Comparison of ENCODE assay signal across 8 mouse cellular contexts in the genomic region with DNA sequence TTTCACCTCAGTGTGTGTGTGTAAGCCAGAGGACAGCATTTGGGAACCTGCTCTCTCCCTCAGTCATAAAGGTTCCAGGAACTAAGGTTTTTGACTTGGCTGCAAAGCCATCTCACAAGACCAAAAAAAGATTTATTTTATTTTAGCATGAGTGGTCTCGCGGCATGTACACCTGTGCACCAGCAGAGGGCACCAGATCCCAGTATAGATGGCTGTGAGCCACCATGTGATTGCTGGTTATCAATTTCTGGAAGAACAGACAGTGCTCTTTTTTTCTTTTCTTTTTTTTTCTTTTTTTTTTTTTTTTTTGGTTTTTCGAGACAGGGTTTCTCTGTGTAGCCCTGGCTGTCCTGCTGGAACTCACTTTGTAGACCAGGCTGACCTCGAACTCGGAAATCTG. TPM values are rescaled to one million over a fixed set of nuclear protein-coding genes. Genes with fewer than 3 reads are reported as not detected.
A peak's percentile ranks its signal among the peaks of the same experiment; 100 is the strongest.
DNase-seq lines count a peak whose midpoint lies in the region; ATAC-seq and TF ChIP-seq lines count a peak whose summit lies in the region.
"Not testable (repeated sequence)": the region's sequence is repeated elsewhere in the genome, so short reads cannot be mapped to it uniquely, and the experiment has no call there.

No protein-coding gene starts in this region.

- peak; percentile 86 for DNase-seq in 416B (ENCODE audit: low read depth)
- DNase-seq in adrenal gland, adult 18-20 months (ENCODE audit: low spot score in 2 of 2) = peak; percentile 56 to 67
- peak; percentile 61 to 67 for DNase-seq in cerebellum, postnatal 36 days
- DNase-seq in gastrocnemius, postnatal 10 days = peak; percentile 63
- DNase-seq in left cerebral cortex, postnatal 25 days (ENCODE audit: low spot score in 2 of 2) = peak; percentile 66 to 74
- peak; percentile 89 for DNase-seq in midbrain, embryonic 14.5 days
- peak; percentile 44 to 58 for DNase-seq in spleen, adult 2 months (ENCODE audit: low read depth in 1 of 2, low spot score in 2 of 2)

- not testable (repeated sequence) for H3K9me3 ChIP-seq in intestine, postnatal 0 days (ENCODE audit: control insufficient read depth); midbrain, embryonic 14.5 days (ENCODE audit: control insufficient read depth, low read length)

- not testable (repeated sequence) for H3K4me2 ChIP-seq in intestine, postnatal 0 days (replicated peaks; ENCODE audit: low read depth); midbrain, embryonic 14.5 days (ENCODE audit: low read length)

- not testable (repeated sequence) for H3K9ac ChIP-seq in intestine, postnatal 0 days (ENCODE audit: low read depth, low read length); midbrain, embryonic 14.5 days (replicated peaks; ENCODE audit: low read length)

- 42% methylated on average over 5 of the region's 5 CpGs for WGBS in intestine, postnatal 0 days
- WGBS in midbrain, embryonic 14.5 days = 54% methylated on average over 5 of the region's 5 CpGs
- WGBS in spleen, adult 2 months = 35% methylated on average over 5 of the region's 5 CpGs

- not testable (repeated sequence) for H3K4me1 ChIP-seq in intestine, postnatal 0 days (replicated peaks; ENCODE audit: control insufficient read depth, insufficient read depth, low read length); midbrain, embryonic 14.5 days (ENCODE audit: control insufficient read depth, insufficient read depth, low read length); spleen, adult 2 months (ENCODE audit: control insufficient read depth, insufficient read depth, insufficient read length)

- H3K4me3 ChIP-seq in intestine, postnatal 0 days (ENCODE audit: low read depth, low read length); midbrain, embryonic 14.5 days (replicated peaks; ENCODE audit: low read depth, low read length); spleen, adult 2 months (ENCODE audit: extremely low read depth, insufficient read depth, insufficient read length): not testable (repeated sequence)

- intact Hi-C loops in left cerebral cortex, postnatal 25 days (cut with DNase I) = loop anchor here (10.0 kb wide), 1 partner anchor 333 kb away; no protein-coding TSS in a partner anchor

- not testable (repeated sequence) for H3K36me3 ChIP-seq in intestine, postnatal 0 days (ENCODE audit: control insufficient read depth, insufficient read depth); midbrain, embryonic 14.5 days (ENCODE audit: control insufficient read depth, insufficient read depth, low read length); spleen, adult 2 months (ENCODE audit: control insufficient read depth, insufficient read depth, low read length)

- H3K27ac ChIP-seq in intestine, postnatal 0 days (ENCODE audit: low read depth, low read length); midbrain, embryonic 14.5 days (replicated peaks; ENCODE audit: low read depth, low read length); spleen, adult 2 months (ENCODE audit: insufficient read depth, low read length): not testable (repeated sequence)

- H3K27me3 ChIP-seq in intestine, postnatal 0 days (replicated peaks; ENCODE audit: control insufficient read depth, insufficient read depth, low read length); midbrain, embryonic 14.5 days (ENCODE audit: control insufficient read depth, insufficient read depth, low read length); spleen, adult 2 months (ENCODE audit: control insufficient read depth, insufficient read depth, low read length): not testable (repeated sequence)

- not testable (repeated sequence) for TF ChIP-seq POLR2A in spleen, adult 2 months (IDR thresholded peaks at IDR 0.05; ENCODE audit: low read depth, low read length)

- peak; percentile 89 for TF ChIP-seq CTCF in intestine, postnatal 0 days (IDR thresholded peaks at IDR 0.05; ENCODE audit: low read depth)
- TF ChIP-seq CTCF in spleen, adult 2 months (IDR thresholded peaks at IDR 0.05; ENCODE audit: extremely low read depth, insufficient read depth, insufficient read length, insufficient replicate concordance) = peak; percentile 76; the same call in 1 of the 2 replicates

- not testable (repeated sequence) for ATAC-seq in intestine, postnatal 0 days; midbrain, embryonic 14.5 days (ENCODE audit: low FRiP score, low TSS enrichment)

RNA-seq across cellular contexts. Expression of a gene that starts 32.7 kb away (rescaled TPM):
- total RNA-seq in adrenal gland, adult 18-20 months (2021) = 10 to 100 TPM; 95.1 to 95.5 TPM
- 100 to 1,000 TPM; 103 to 108 TPM for total RNA-seq in gastrocnemius, postnatal 10 days (2021)
- polyA plus RNA-seq in intestine, postnatal 0 days (2015; fragmentation: Nextera tagmentation; extraction: Ambion mirVana) = 89.4 and 95.2 TPM in 2 replicates
- 10 to 100 TPM; 69.2 to 73.1 TPM for total RNA-seq in left cerebral cortex, postnatal 25 days (2021)
- polyA plus RNA-seq in midbrain, embryonic 14.5 days (2014; fragmentation: Nextera tagmentation; extraction: Ambion mirVana) = 143 and 177 TPM in 2 replicates
- 5.1 and 6.6 TPM in 2 replicates for polyA plus RNA-seq in spleen, adult 2 months (2012; rRNA removed)

RNA-seq across cellular contexts. Expression of a gene that starts 35.8 kb away (rescaled TPM):
- 10 to 100 TPM; 26.6 TPM for total RNA-seq in adrenal gland, adult 18-20 months (2021)
- total RNA-seq in gastrocnemius, postnatal 10 days (2021) = 10 to 100 TPM; 17.1 to 25.7 TPM
- 5.7 and 6.5 TPM in 2 replicates for polyA plus RNA-seq in intestine, postnatal 0 days (2015; fragmentation: Nextera tagmentation; extraction: Ambion mirVana)
- total RNA-seq in left cerebral cortex, postnatal 25 days (2021) = 10 to 100 TPM; 46.0 to 47.7 TPM
- 17.8 and 23.4 TPM in 2 replicates for polyA plus RNA-seq in midbrain, embryonic 14.5 days (2014; fragmentation: Nextera tagmentation; extraction: Ambion mirVana)
- polyA plus RNA-seq in spleen, adult 2 months (2012; rRNA removed) = 18.3 and 23.3 TPM in 2 replicates

RNA-seq across cellular contexts. Expression of a gene that starts 41.5 kb away (rescaled TPM):
- 10 to 100 TPM; 13.3 to 16.1 TPM for total RNA-seq in adrenal gland, adult 18-20 months (2021)
- total RNA-seq in gastrocnemius, postnatal 10 days (2021) = 10 to 100 TPM; 53.2 to 54.7 TPM
- 4.4 and 4.8 TPM in 2 replicates for polyA plus RNA-seq in intestine, postnatal 0 days (2015; fragmentation: Nextera tagmentation; extraction: Ambion mirVana)
- 10 to 100 TPM; 50.8 to 51.2 TPM for total RNA-seq in left cerebral cortex, postnatal 25 days (2021)
- polyA plus RNA-seq in midbrain, embryonic 14.5 days (2014; fragmentation: Nextera tagmentation; extraction: Ambion mirVana) = 32.8 and 42.1 TPM in 2 replicates
- polyA plus RNA-seq in spleen, adult 2 months (2012; rRNA removed) = 6.4 TPM in 2 replicates
